Mouse (Mus musculus) cerebellum, adult 2 months (tissue): ENCODE data around the gene Cltrn.

ENCODE experiments used
- CTCF ChIP-seq: fragments of 200-500 bp; IDR thresholded peaks from 2 replicates; pipeline ENCODE4 v1.5.1; 2011; ENCODE audit warnings: low read depth, mild to moderate bottlenecking, control low read depth, low read length, moderate library complexity, borderline replicate concordance; ENCODE audit not compliant: insufficient read depth
- POLR2A ChIP-seq: fragments of 200-500 bp; IDR thresholded peaks from 2 replicates; pipeline ENCODE4 v1.6.1; 2011; ENCODE audit warnings: low read length, control low read depth, borderline replicate concordance; ENCODE audit not compliant: insufficient read depth

- TF ChIP-seq CTCF = no peak
- TF ChIP-seq POLR2A = no peak
Observed at GRCm38 (mm10) chrX:164102198-164102597, 13.6 kb downstream of the Cltrn start.
